In the genomic region with DNA sequence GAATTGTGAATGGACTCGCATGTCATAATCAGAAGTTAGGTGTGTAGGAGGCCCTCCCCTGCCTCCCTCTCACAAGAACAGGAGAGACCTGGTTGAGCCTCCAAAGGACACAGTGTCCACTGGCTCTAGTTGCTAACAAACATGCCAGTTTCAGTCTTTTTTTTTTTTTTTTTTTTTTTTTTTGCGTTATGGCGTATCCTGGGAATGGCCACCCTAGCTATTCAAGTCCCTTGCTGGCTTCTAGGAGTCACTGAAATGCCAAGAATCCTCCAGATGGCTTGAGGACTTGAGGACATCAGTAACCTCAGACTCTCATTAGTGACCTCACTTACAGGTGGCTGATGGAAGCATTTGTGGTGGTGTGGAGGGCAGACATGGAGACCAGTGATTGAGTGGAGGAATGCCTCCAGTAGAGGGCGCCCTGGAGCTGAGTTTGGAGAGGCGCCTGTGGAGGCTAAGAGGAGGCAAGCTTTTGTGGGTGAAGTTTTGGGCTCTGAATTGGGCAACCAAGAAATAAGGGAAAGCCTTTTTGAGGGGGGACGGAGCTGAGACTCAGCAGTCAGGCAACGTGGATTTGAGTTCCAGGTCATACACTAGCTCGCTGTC, we compare ENCODE assay signal across 9 mouse cellular contexts.
DNase-seq lines count a peak whose midpoint lies in the region; ATAC-seq lines count a peak whose summit lies in the region.
"Had no signal": no experiment of that assay in that cellular context is flagged by ENCODE, and none has a peak within 500 bp of the region (broad histone marks: within the 10 kb centered on the region; RNA-seq: fewer than 3 reads in every experiment).

No protein-coding gene starts in this region.

- H3K4me3 ChIP-seq in forebrain, embryonic 11.5 days (ENCODE audit: low read depth, low read length): no peak overlapping the region
- no peak overlapping the region for H3K4me3 ChIP-seq in forebrain, embryonic 13.5 days
- H3K4me3 ChIP-seq: limb, embryonic 13.5 days had no signal

- 60% methylated on average over 8 of the region's 8 CpGs for WGBS in forebrain, embryonic 11.5 days
- WGBS in forebrain, embryonic 13.5 days: 61% methylated on average over 8 of the region's 8 CpGs

- no peak overlapping the region for H3K9ac ChIP-seq in forebrain, embryonic 11.5 days (ENCODE audit: low read length)
- no peak overlapping the region for H3K9ac ChIP-seq in forebrain, embryonic 13.5 days
- H3K9ac ChIP-seq: limb, embryonic 13.5 days had no signal

- ATAC-seq in forebrain, embryonic 11.5 days (replicated peaks; ENCODE audit: low FRiP score): peak; percentile 75; the same call in 1 of the 2 replicates
- ATAC-seq in forebrain, embryonic 13.5 days: no peak

- no peaks in the 10 kb centered on the region for H3K4me1 ChIP-seq in forebrain, embryonic 11.5 days (replicated peaks; ENCODE audit: control insufficient read depth, insufficient read depth, low read length)
- no peaks in the 10 kb centered on the region for H3K4me1 ChIP-seq in forebrain, embryonic 13.5 days
- H3K4me1 ChIP-seq: limb, embryonic 13.5 days had no signal

- no peaks in the 10 kb centered on the region for H3K9me3 ChIP-seq in forebrain, embryonic 11.5 days (ENCODE audit: control insufficient read depth, low read length)
- no peaks in the 10 kb centered on the region for H3K9me3 ChIP-seq in forebrain, embryonic 13.5 days (replicated peaks)
- H3K9me3 ChIP-seq: limb, embryonic 13.5 days had no signal

- DNase-seq in forebrain, embryonic 11.5 days (ENCODE audit: low spot score): peak; percentile 89
- peak; percentile 2 to 10 for DNase-seq in urinary bladder, postnatal 36 days (ENCODE audit: low spot score in 2 of 2)
- no peak for DNase-seq in urinary bladder, postnatal 10 days (ENCODE audit: low spot score)
- peak; percentile 66 for DNase-seq in embryo, embryonic 9.5 days (ENCODE audit: extremely low spot score)
- DNase-seq in layer of hippocampus, adult 9-10 months (ENCODE audit: low spot score): peak; percentile 17
- DNase-seq in lung, postnatal 4 days: peak; percentile 40 to 66
- DNase-seq in spleen, postnatal 36 days (ENCODE audit: low spot score in 2 of 2): peak; percentile 19 to 21

- H3K27ac ChIP-seq in forebrain, embryonic 11.5 days (ENCODE audit: low read depth, low read length): no peak overlapping the region
- H3K27ac ChIP-seq in forebrain, embryonic 13.5 days: no peak overlapping the region
- H3K27ac ChIP-seq: limb, embryonic 13.5 days had no signal

- no peaks in the 10 kb centered on the region for H3K27me3 ChIP-seq in forebrain, embryonic 11.5 days (ENCODE audit: control insufficient read depth, insufficient read depth, low read length)
- no peaks in the 10 kb centered on the region for H3K27me3 ChIP-seq in forebrain, embryonic 13.5 days
- H3K27me3 ChIP-seq: limb, embryonic 13.5 days had no signal

- no peaks in the 10 kb centered on the region for H3K36me3 ChIP-seq in forebrain, embryonic 11.5 days (ENCODE audit: control insufficient read depth, insufficient read depth, low read length)
- H3K36me3 ChIP-seq in forebrain, embryonic 13.5 days (ENCODE audit: poor library complexity, severe bottlenecking): no peaks in the 10 kb centered on the region
- H3K36me3 ChIP-seq: limb, embryonic 13.5 days had no signal

- no peak overlapping the region for H3K4me2 ChIP-seq in forebrain, embryonic 11.5 days (ENCODE audit: low read depth, low read length, severe bottlenecking)
- H3K4me2 ChIP-seq in forebrain, embryonic 13.5 days: no peak overlapping the region
- H3K4me2 ChIP-seq: limb, embryonic 13.5 days had no signal
